Mouse (Mus musculus): Measurements from ENCODE around the gene Olfr547.
"Not testable (repeated sequence)": the region's sequence is repeated elsewhere in the genome, so short reads cannot be mapped to it uniquely, and the experiment has no call there.

Gene Olfr547

DNA sequence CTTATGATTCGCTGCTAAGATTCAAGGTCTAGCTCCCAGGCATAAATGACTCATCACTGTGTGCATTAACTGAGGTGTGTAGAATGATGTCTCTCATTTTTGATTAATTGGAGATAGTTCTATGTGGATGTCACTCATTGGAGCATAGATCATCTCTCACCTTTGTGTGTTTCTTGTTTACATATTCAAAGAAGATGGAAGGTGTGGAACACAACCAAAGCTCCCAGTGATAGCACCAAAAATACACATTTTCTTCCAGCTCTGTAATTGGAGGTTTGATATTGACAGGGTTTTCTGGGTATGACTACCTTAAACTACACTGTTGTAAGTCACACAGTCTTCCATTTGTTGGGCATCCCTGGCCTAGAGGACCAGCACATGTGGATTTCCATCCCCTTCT lies at the start of gene Olfr547:
Gene Olfr547, plus strand, starts transcription at position 301 of the 400 bp plus-strand sequence.
- DNase-seq: no peak

DNA sequence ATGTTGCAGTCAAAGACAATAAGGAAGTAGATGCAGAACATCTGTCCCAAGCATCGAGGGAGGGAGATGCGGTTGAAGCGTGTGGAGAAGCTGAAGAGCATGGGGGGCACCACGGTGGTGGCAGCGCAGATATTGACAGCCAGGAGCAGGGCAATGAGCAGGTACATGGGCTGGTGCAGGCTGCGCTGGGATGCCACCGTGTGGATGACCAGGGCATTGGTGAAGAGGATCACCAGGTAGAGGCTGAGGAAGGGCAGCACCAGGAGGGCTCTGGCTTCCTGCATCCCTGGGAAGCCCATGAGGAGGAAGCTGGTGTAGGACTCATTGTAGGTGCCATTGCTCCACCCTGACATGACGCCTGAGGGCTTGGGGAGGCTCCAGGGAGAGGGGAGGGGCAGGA lies 49.8 kb upstream of the Olfr547 start:
- DNase-seq: not testable (repeated sequence)

DNA sequence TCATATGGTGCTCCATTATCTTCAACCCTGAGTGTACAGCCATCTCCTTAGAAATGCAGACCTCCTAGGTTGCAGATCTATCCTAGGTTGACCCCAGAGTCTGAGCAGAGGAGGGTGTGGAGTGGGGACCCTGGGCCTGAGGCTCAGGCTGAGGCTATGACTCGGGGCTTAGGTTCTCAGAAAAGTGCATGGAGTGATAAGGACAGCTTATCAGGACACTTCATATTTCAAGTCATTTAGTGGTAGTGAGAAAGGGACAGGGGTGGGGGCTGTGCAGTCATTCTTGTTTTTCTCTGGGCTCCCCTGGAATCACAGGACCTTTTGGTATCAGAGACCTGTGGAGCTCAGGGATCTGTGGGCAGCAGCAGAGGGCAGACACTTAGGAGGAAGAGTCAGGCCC lies 48.4 kb upstream of the Olfr547 start:
- DNase-seq: no peak

DNA sequence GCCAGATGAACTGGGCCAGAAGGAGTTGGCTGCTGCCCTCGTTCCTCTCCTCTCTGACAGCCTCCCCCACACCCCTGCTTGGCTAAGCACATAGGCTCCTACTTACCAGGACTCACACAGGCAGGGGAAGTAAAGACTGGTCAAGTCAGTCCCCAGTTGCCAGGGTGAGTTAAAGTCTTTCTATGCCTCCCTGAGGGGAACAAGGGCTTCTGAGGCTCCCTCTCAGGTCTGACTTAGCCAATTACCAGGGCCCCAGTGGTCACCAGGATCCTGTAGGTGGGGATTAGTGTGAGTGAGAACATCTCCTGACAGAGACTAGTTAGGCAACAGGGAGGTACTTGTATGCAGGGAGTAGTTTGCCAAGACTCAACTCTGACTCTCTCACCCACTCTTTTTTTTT lies 46.4 kb upstream of the Olfr547 start, which contains the start of gene Olfr544:
Gene Olfr544, minus strand, starts transcription at position 153 of the 400 bp plus-strand sequence.
- no peak for DNase-seq

DNA sequence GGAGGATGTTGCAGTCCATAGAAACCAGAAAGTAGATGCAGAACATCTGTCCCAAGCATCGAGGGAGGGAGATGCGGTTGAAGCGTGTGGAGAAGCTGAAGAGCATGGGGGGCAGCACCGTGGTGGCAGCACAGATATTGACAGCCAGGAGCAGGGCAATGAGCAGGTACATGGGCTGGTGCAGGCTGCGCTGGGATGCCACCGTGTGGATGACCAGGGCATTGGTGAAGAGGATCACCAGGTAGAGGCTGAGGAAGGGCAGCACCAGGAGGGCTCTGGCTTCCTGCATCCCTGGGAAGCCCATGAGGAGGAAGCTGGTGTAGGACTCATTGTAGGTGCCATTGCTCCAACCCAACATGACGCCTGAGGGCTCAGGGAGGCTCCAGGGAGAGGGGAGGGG lies 40.1 kb upstream of the Olfr547 start:
- not testable (repeated sequence) for DNase-seq

DNA sequence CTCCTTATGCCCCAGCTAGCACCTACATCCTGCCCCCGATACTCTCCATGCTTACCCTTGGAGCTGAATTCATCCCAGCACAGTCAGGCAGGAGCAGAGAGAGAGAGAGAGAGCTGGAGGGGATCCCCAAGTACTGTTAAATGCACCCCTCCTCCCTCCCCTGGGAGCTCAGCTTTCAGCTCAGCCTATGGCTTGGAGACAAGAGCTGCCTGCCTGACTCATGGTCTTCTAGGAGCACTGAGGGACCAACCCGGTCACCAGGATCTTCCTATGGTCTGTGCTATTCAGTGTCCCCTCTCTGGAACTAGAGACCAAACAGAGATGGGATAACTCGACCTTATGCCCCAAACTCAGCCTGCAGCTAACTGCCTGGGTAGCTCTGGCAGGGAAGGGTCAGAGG lies 35.1 kb upstream of the Olfr547 start, which contains the start of gene Olfr545:
Gene Olfr545, minus strand, starts transcription at position 101 of the 400 bp plus-strand sequence.
- DNase-seq: no peak

DNA sequence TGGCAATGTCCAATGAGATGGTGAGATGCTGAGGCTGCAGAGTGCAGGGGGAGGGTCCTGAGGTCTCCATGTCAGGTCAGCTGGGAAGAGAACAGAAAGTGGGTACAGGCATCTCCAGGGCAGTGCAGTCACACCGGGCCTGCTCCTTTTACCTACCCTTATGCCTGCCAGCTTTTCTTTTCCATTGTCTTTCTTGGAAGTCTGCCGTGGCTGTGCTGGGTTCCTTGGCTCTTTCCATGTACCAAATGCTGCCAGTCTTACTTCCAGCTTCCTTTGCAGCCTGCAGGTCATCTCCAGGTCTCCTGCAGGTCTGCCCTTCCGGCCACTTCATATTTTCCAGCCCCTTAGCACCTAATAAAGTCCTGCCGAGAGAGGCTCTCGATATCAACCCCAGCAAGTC lies 32.6 kb upstream of the Olfr547 start:
- peak; percentile 42 to 46 for DNase-seq

DNA sequence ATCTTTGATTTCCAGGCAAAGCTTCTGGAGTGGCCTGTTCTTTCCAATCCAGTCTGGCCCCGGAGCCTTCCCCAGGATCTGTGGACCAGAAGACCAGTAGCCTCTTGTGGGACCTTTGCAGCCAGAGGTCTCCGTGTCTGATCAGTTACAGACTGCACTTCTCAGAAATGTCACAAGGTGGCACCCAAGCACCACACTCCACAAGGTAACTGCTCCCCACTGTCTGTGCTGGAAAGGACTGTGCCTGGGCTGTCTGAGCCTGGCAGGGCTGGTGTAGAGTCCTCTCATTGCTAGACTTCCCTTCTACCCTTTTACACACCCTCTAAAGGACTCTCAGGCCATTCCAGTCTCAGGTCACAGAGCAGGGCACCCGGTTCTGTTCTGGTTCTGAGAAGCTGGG lies 27.7 kb upstream of the Olfr547 start:
- peak; percentile 70 to 79 for DNase-seq

DNA sequence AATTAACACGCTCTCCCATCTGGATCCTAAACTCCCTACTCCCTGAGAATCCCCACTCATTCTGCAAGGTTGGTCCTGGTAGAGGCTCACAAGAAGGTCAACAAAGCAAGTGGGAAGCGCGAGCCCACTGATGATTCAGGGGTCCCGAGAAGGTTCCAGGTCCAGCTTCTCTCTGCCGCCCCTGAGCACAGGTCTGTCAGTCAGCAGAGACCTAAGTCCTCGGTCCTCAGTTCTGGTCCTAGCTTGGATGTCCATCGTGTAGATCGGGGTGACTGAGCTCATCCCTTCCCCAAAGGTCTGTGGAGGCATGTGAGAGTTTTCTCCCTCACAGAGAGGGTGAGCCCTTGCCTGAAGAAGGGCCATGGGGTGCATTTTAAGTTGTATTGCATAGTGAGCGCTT lies 26.5 kb upstream of the Olfr547 start:
- no peak for DNase-seq

DNA sequence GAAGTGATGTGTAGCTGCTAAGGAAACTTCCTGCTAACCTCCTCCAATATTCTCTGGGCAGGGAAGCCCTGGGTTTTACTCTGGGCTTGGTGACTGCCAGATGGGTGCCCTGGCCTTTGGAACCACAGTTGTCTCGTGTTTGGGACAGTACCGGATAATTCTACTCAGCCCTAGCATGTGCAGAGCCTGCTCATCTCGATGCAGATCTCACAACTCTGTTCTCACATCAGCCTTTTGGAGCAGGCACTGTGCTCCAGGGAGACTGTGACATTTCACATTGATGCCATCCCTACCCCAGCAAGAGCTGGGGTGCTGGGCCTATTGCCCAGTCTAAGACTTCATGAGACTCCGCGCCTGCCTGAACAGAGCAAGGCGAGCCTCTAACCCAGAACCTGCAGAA lies 25.9 kb upstream of the Olfr547 start:
- DNase-seq: no peak

DNA sequence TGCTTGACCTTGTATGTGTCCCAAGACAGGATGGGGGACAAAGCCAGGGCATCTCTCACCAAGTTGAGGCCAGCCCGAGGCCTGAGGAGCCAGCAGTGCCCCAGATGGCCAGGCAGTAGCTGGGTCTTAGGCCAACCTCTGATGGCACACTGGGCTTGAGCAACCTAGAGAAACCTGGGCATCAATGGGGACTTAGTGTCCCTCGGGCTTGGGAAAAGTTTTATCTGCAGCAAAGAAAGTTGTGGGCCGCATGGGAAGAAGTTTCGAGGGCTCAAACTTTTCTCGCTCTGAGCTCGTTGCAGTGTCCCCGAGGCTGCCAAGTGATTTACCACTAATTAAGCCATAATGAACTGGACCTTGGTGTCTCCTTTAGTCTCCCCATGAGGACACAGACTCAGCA lies 24.8 kb upstream of the Olfr547 start:
- DNase-seq: no peak

DNA sequence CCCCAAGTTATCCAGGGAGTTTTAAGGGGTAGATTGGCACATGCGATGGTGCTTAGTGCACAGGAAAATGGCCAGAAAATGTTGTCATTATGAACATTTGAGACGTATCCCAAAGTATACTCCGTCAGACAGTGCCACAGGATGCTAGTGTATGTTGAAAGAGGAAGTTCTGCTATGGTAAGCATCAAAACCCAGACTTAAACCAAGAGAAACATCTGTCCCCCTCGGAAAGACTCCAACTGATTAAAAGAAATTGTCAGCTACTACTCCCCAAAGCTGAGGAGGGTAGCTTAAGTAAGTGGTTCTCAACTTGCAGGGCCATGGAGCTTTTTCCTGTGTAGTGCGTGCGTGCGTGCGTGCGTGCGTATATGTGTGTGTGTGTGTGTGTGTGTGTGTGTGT lies 22.6 kb upstream of the Olfr547 start:
- no peak for DNase-seq

DNA sequence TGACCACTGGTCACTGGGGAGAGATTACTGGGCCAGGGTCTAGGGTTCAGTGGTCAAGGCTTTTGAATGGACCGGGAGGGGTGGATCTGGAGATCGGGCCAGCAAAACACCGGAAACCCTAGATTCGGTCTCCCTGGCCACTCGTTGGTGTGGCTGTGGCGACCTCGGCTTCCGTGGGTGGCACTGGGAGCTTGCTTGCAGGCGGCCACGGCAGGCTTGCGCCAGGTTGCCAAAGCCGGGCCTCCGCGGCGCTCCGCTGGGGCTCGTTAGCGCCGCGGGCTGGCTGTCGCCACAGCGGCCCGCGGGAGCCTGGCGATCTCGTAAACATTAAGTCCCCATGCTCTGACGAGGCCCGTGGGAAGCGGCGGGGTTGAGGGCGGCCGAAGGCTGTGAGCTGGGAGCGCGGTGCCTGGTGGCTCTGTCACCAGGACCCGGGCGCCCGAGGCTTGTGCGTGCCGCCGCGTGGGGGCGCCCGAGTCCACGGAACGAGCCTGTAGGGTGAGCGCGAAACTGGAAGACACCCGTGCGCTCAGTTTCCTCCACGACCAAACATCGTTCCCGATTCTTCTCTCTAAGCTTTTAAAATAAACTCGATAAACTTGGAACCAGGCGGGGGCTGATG lies 21.6 kb upstream of the Olfr547 start:
- peak; percentile 83 to 94 for DNase-seq

DNA sequence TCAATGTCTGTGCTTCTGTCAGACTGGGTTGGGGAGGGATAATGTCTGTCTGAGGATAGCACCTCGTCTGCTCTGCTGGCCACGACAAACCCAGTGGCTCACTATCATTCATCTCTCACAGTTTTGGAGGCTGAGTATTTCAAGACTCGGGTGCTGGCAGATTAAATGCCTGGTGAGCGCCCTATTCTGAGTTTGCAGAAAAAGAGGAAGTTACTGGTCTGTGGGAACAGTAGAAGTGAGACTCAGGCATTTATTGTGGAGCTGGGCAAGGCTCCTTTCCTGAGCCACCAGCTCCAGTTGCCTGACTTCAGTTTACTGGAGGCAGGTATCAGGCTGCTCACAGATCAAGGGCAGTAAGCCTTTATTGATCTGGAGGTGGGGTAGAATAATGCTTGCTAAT lies 20.4 kb upstream of the Olfr547 start:
- no peak for DNase-seq

DNA sequence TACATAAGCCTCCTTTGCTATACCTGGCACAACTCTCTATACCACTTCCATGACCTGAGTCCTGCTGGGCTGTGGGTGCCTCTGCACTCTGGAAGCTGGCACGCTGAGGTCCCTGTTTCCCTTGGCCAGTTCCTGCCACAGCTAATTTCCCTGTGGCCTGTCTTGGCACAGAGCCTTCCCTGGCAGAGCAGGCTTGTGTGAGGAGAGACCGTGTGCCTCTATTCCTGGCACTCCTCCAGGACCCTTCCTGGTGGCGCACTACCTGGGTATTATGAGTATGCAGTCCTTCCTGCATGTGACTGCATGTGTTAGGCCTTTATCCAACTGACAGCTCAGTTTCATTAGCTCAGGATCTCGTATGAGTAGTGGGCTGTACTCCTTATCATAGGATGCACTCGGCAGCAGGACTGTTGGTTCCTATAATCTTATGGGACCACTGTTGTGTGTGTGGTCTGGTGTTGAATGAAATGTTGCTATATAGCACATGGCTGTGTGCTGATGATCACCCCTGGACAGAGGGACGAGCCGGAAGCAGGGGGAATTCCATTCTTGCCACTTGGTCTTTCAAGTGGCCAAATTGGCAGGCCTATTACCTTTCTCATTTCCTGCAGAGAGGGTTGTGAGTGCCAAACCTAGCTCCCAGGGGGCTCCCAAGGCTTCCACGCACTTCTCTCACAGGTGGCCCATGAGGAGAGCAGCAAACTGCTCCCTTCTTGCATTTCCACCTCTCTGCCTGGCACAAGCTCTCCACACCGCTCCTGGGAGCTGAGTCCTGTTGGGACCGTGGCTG lies 18.1 kb upstream of the Olfr547 start:
- peak; percentile 35 to 36 for DNase-seq

DNA sequence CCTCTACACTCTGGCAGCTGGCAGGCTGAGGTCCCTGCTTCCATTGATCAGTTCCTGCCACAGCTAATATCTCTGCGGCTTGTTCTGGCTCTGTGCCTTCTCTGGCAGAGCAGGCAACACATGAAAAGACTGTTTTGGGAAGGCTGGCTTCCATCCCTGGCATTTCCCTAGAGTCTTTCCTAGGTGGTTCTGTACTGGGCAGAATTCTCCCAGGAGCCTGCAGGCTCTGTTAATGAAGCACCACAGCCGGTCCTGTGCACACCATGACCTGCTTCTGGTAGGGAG lies 17.6 kb upstream of the Olfr547 start:
- DNase-seq: no peak

DNA sequence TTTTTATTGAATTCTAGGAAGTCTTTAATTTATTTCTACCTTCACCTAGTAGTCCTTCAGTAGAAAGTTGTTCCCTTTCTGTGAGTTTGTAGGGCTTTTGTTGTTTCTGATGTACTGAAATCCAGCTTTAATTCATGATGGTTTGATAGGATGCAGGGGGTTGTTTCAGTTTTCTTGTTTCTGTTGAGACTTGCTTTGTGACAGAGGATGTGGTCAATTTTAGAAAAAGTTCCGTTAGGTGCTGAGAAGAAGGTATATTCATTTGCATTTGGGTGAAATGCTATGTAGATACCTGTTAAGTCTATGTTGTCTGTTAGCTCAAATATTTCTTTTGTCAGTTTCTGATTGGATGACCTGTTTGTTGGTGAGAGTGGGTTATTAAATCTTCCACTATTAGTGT lies 5.5 kb upstream of the Olfr547 start:
- DNase-seq: no peak

DNA sequence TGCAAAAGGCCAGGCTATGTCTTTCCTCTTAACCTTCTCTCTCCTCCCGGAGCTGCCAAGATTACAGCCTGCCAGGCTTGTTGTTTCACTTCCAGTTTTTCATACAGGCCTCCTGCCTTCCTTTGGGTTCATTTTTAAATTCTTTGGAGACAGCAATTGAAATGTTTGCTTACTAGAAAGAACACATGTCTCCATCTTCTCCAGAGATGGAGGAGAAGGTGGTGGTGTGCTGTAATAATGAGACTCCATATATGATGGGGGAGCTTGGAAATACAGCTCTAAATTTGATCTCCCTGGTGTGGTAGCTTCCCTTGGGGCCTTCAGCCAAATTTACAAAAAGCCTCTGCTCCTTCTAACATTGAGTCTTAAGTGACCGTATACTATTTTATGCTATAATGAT lies 6.0 kb downstream of the Olfr547 start, which contains the start of gene Olfr548-ps1:
Gene Olfr548-ps1, plus strand, starts transcription at position 301 of the 400 bp plus-strand sequence.
- no peak for DNase-seq

DNA sequence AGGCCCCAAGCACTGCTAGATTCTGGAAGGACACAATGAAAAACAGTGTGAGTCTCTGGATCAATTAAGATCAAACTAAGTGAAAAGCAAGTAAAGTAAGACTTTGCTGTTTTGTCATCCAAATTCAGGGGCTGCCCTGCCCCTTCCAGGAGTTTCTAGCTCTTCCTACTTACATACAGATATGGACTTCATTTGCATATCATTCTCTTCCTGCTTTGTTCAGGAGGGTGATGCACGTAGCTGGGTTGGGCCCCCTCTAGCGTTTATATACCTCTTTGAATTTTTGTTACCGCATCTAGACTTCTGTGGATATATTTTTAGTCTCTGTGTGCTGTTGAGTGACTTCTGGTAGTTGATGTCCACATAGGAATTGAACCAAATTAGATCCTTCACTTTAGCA lies 6.7 kb downstream of the Olfr547 start:
- DNase-seq: no peak

DNA sequence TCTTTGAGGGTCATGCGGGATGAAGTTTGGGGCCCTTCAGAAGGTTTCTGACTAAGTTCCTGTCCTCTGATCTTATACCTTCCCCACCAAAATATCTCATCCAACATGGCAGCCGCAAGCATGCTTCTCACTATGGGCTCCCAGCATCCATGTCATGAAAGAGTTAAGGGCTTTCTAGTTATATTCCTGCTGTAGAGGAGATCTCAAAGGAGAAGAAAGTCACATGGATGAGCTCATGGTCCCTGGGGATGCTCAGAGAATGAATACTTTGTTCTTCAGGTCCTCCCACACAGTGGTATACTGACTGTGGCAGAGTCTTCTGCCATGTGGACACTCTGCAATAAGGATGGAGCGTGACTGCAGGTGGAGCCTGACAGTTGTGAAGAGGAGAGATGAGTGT lies 15.0 kb downstream of the Olfr547 start, which contains the start of gene Olfr549:
Gene Olfr549, plus strand, starts transcription at position 301 of the 400 bp plus-strand sequence.
- DNase-seq: no peak

DNA sequence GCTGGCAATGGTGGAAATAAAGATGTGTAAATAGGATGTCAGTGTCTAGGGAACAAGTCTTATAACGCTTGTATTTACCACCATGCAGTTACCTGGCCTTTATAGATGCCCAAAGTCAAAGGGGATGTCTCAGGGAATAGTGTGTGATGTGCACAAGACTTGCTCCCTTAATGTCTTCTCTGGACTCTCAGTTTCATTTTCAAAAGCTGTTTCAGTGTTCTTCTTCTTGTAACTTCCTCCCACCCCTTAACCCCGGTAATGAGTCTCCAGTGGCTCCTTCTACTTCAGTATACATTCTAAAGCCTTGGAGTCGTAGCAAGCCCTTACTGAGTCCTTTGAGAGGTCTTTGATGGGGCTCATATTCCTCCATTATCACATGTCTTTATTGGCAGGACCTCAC lies 18.7 kb downstream of the Olfr547 start:
- no peak for DNase-seq

DNA sequence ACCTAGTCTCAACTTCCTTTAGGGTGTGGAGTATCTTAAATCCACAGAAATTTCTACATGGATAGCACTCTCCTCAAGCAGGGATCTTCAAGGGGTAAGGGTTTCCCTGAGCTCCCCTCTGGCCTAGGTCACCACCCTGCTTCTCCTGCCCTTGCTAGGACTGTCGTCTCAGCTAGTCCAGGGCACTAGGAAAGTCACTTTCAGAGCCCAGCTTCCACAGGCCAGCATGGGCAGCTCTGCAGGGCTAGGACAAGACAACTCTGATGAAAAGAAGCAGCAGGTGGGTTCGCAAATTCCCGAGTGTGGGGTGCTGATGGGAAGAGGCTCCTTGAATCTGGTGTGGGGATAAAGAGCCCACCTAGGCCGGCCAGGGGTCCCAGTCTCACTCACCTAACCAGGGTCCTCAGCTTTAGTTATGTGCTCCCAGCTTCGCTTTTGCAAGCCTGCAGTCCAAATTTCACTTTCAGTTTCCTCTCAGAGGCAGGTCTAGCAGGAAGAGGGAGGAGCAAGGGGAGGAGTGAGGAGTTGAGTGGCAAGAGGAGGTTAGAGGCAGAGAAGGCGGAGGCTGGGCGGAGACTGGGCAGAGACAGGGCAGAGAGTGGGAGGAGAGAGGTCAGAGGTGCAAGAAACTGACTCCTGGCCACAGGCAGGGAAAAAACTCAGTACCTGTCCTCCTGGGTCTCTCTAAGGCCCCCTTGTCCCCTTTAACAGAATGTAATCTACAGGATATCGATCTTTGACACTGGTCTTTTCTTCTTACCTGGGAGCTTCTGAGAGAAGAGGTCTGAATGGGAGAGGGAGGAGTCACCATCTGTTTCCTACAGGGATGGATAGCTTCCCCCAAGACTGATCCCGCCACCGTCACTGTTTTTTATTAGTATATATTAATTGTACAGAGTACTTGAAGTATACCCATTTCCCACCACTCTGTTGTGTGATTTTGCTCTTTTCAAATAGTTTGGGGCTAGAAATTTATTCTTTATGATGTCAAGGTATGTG lies 30.7 kb downstream of the Olfr547 start, which contains the start of gene Trim21:
Gene Trim21, minus strand, starts transcription at position 488 of the 999 bp plus-strand sequence.
- DNase-seq: peak; percentile 47 to 79

DNA sequence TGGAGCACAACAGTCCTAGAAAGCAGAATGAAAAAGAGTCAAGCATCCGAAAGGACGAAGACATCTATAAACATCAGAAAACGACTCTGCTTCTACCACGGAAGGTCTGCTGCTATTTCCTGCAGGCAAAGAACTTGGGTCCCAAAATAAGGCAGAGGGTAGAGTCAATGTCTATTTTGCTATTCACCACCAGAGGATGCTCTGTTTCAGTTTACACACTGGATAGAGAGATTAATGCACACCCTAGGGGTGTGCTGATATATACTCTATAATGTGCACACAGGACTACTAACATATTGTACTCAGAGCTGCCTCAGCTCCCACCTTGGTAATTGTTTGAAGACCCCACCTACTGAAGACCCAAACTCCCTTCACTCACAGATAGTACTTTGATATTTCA lies 31.7 kb downstream of the Olfr547 start:
- no peak for DNase-seq

All from cerebellum, adult 18-20 months (tissue).